Mouse (Mus musculus): Measurements from ENCODE around the gene Thbs1. TPM values are rescaled to one million over a fixed set of nuclear protein-coding genes. Genes with fewer than 3 reads are reported as not detected.

The Thbs1 gene
- polyA plus RNA-seq (2014; fragmentation: Illumina TruSeq; extraction: RNeasy Lipid Tissue Mini Kit (QIAGEN cat#74804); ENCODE audit: low read depth, low replicate concordance), result 0.40 TPM

DNA sequence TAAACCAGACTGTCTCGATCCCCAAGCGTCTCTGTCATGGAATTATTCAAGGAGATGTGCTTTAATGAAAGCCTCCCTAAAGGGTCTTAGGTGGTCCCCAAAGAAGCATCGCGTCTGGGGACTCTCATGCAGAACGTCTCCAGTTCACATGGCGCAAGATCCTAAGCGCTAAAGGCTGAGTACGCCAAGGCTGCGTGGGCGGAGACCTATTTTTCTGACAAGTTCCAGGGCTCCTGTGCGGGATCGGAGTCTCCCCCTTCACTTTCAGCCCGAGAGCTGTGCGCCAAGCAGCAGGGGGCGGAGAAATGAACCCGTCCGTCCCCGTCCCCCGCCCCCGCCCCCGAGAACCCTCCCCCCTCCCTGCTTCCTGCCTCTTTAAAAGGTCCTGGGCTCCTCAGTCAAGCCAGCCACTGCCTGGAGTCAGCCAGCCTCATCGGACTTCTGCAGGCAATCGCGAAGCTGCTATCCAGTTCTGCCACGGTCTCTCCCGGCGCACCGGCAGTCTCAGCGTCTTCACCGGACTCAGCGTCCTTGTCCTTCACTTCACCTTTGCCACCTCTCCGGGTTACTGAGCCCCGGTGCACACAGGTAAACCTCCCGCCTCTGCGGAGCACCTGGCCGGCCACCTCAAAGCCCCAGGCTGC is at the start of gene Thbs1:
TSS of gene Thbs1 (plus strand) at position 389 of the 644 bp plus-strand sequence.

Other genes with a start within 250 kb of the Thbs1 start
- gene Fsip1, start 145.1 kb downstream of the Thbs1 start, polyA plus RNA-seq (2014; fragmentation: Illumina TruSeq; extraction: RNeasy Lipid Tissue Mini Kit (QIAGEN cat#74804); ENCODE audit: low read depth, low replicate concordance), result not detected

Measured in liver, adult 10 weeks (tissue).